ENCODE assay signal across 20 mouse cellular contexts in the genomic region with DNA sequence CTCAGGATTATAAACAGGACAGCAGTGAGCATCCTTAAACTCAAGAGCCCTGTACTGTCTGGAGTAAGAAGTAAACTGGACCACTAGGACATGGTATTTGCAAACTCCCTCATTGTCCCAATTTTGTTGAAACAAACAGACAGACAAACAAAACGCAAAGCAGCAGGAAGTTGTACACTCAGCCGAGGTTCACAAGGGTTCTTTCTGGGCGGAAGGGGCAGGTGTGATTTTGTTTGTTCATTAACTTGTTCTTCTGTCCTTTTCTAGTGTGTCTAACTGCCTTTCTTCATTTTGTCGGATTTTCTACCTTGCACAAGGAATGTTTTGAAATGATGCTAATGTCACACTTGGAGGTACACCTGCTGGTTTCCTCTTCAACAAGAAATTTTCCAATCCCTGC. TPM values are rescaled to one million over a fixed set of nuclear protein-coding genes. Genes with fewer than 3 reads are reported as not detected.
DNase-seq lines count a peak whose midpoint lies in the region; ATAC-seq and TF ChIP-seq lines count a peak whose summit lies in the region.
"Had no signal": no experiment of that assay in that cellular context is flagged by ENCODE, and none has a peak within 500 bp of the region (broad histone marks: within the 10 kb centered on the region; RNA-seq: fewer than 3 reads in every experiment).

No protein-coding gene starts in this region.

- no peak for ATAC-seq in megakaryocyte, adult 5-6 weeks (ENCODE audit: poor library complexity, severe bottlenecking)
- ATAC-seq in inflammation-experienced regulatory T-cells, adult 6 months: peak; percentile 18
- ATAC-seq: forebrain, embryonic 13.5 days had no signal

- H3K9me3 ChIP-seq in megakaryocyte, embryonic 14.5 days: no peaks in the 10 kb centered on the region; the same call in 1 of the 2 replicates
- H3K9me3 ChIP-seq in E14TG2a.4 (ENCODE audit: low read length): peaks cover 6% of the 10 kb centered on the region
- H3K9me3 ChIP-seq: hindbrain, embryonic 13.5 days had no signal

- no peaks in the 10 kb centered on the region for H3K27me3 ChIP-seq in megakaryocyte, embryonic 14.5 days (replicated peaks)
- no peaks in the 10 kb centered on the region for H3K27me3 ChIP-seq in E14TG2a.4 (ENCODE audit: insufficient read depth, low read length)
- H3K27me3 ChIP-seq: forebrain, embryonic 13.5 days; hindbrain, embryonic 13.5 days had no signal

- peak overlapping the region; percentile 90 for H3K4me3 ChIP-seq in megakaryocyte, embryonic 14.5 days (replicated peaks)
- H3K4me3 ChIP-seq in E14TG2a.4 (replicated peaks; ENCODE audit: low read length): peak overlapping the region; percentile 45; the same call in 1 of the 2 replicates
- H3K4me3 ChIP-seq: forebrain, embryonic 13.5 days; hindbrain, embryonic 13.5 days; layer of hippocampus, adult 2 months had no signal

- peak; percentile 50 for DNase-seq in CD4-positive, CD25-positive, alpha-beta regulatory T cell, adult 2 months (ENCODE audit: low read depth, low spot score)
- DNase-seq in gastrocnemius, postnatal 25 days: no peak
- no peak for DNase-seq in gastrocnemius, adult 18-20 months (ENCODE audit: low spot score)
- DNase-seq: adrenal gland, postnatal 14 days; cerebellum, adult 2 months; cerebellum, postnatal 36 days; heart, postnatal 14 days; layer of hippocampus, postnatal 36 days had no signal

- peaks cover 63% of the 10 kb centered on the region for H3K4me1 ChIP-seq in megakaryocyte, embryonic 14.5 days
- H3K4me1 ChIP-seq in E14TG2a.4 (replicated peaks; ENCODE audit: low read depth, low read length): peaks cover 17% of the 10 kb centered on the region
- H3K4me1 ChIP-seq: forebrain, embryonic 13.5 days; hindbrain, embryonic 13.5 days had no signal

- H3K36me3 ChIP-seq in megakaryocyte, embryonic 14.5 days (replicated peaks; ENCODE audit: low read length): no peaks in the 10 kb centered on the region
- H3K36me3 ChIP-seq in E14TG2a.4 (ENCODE audit: insufficient read depth, low read length): no peaks in the 10 kb centered on the region
- H3K36me3 ChIP-seq: hindbrain, embryonic 13.5 days had no signal

- TF ChIP-seq CTCF in E14TG2a.4 (conservative IDR thresholded peaks at IDR 0.05; ENCODE audit: low read length): no peak

RNA-seq across cellular contexts. Expression of gene 9930022D16Rik, which starts 5.7 kb away (rescaled TPM):
- polyA plus RNA-seq in megakaryocyte, embryonic 14.5 days (2012; ENCODE audit: insufficient read depth, low replicate concordance): not detected in 2 replicates
- total RNA-seq in megakaryocyte, adult 5-6 weeks (2015): 0.07 TPM in 1 of 2 replicates, not detected in the other
- total RNA-seq in megakaryocyte, adult 5-6 weeks (2017): 0.08 TPM in 1 of 2 replicates, not detected in the other
- under 1 TPM; 0.28 to 0.39 (median 0.36) TPM for polyA plus RNA-seq in inflammation-experienced regulatory T-cells, adult 6 months (2017; shearing (Covaris generic))
- total RNA-seq in gastrocnemius, postnatal 25 days (2021): not detected
- not detected for total RNA-seq in gastrocnemius, adult 18-20 months (2021)
- total RNA-seq: adrenal gland, postnatal 14 days; gastrocnemius, postnatal 4 days; heart, postnatal 14 days; layer of hippocampus, adult 2 months; layer of hippocampus, postnatal 36 days; left cerebral cortex, postnatal 14 days had no signal
- polyA plus RNA-seq: cerebellum, adult 2 months; forebrain, embryonic 13.5 days; hindbrain, embryonic 13.5 days; intestine, embryonic 14.5 days; limb, embryonic 14.5 days; neural tube, embryonic 11.5 days had no signal

RNA-seq across cellular contexts. Expression of gene Amz2, which starts 6.3 kb away (rescaled TPM):
- 2.9 and 3.9 TPM in 2 replicates for polyA plus RNA-seq in megakaryocyte, embryonic 14.5 days (2012; ENCODE audit: insufficient read depth, low replicate concordance)
- total RNA-seq in megakaryocyte, adult 5-6 weeks (2015): 19.2 and 26.5 TPM in 2 replicates
- total RNA-seq in megakaryocyte, adult 5-6 weeks (2017): 51.3 and 51.7 TPM in 2 replicates
- polyA plus RNA-seq in inflammation-experienced regulatory T-cells, adult 6 months (2017; shearing (Covaris generic)): 10 to 100 TPM; 44.8 to 49.1 (median 46.0) TPM
- 10 to 100 TPM; 54.0 to 63.0 TPM for total RNA-seq in gastrocnemius, postnatal 25 days (2021)
- total RNA-seq in gastrocnemius, adult 18-20 months (2021): 10 to 100 TPM; 68.8 to 72.7 TPM

RNA-seq across cellular contexts. Expression of gene Arsg, which starts 53.7 kb away (rescaled TPM):
- polyA plus RNA-seq in megakaryocyte, embryonic 14.5 days (2012; ENCODE audit: insufficient read depth, low replicate concordance): 0.88 TPM in 1 of 2 replicates, not detected in the other
- total RNA-seq in megakaryocyte, adult 5-6 weeks (2015): 4.9 and 6.2 TPM in 2 replicates
- 6.2 and 7.5 TPM in 2 replicates for total RNA-seq in megakaryocyte, adult 5-6 weeks (2017)
- polyA plus RNA-seq in inflammation-experienced regulatory T-cells, adult 6 months (2017; shearing (Covaris generic)): 1 to 10 TPM; 1.8 to 8.0 (median 4.6) TPM
- 1 to 10 TPM; 2.6 to 4.7 TPM for total RNA-seq in gastrocnemius, postnatal 25 days (2021)
- 1 to 10 TPM; 1.2 to 1.6 TPM for total RNA-seq in gastrocnemius, adult 18-20 months (2021)

RNA-seq across cellular contexts. Expression of gene Slc16a6, which starts 53.9 kb away (rescaled TPM):
- polyA plus RNA-seq in megakaryocyte, embryonic 14.5 days (2012; ENCODE audit: insufficient read depth, low replicate concordance): 23.4 and 34.7 TPM in 2 replicates
- total RNA-seq in megakaryocyte, adult 5-6 weeks (2015): 27.4 and 27.6 TPM in 2 replicates
- total RNA-seq in megakaryocyte, adult 5-6 weeks (2017): 10.5 and 14.7 TPM in 2 replicates
- polyA plus RNA-seq in inflammation-experienced regulatory T-cells, adult 6 months (2017; shearing (Covaris generic)): 10 to 100 TPM; 22.4 to 30.5 (median 26.4) TPM
- total RNA-seq in gastrocnemius, postnatal 25 days (2021): 10 to 100 TPM in 1 of 2 experiments, 1 to 10 TPM in 1; 7.0 to 11.5 TPM
- total RNA-seq in gastrocnemius, adult 18-20 months (2021): 1 to 10 TPM; 3.7 to 7.1 TPM

RNA-seq across cellular contexts. Expression of gene Gna13, which starts 56.8 kb away (rescaled TPM):
- 42.6 and 60.8 TPM in 2 replicates for polyA plus RNA-seq in megakaryocyte, embryonic 14.5 days (2012; ENCODE audit: insufficient read depth, low replicate concordance)
- 59.5 and 61.2 TPM in 2 replicates for total RNA-seq in megakaryocyte, adult 5-6 weeks (2015)
- total RNA-seq in megakaryocyte, adult 5-6 weeks (2017): 54.2 and 57.3 TPM in 2 replicates
- polyA plus RNA-seq in inflammation-experienced regulatory T-cells, adult 6 months (2017; shearing (Covaris generic)): 10 to 100 TPM; 57.3 to 78.9 (median 61.4) TPM
- 10 to 100 TPM; 24.2 to 25.3 TPM for total RNA-seq in gastrocnemius, postnatal 25 days (2021)
- 10 to 100 TPM; 24.3 to 32.4 TPM for total RNA-seq in gastrocnemius, adult 18-20 months (2021)
